12 mouse cellular contexts compared by ENCODE assay signal in genomic region chr2:173608020-173608958, GRCm38 (mm10). TPM values are rescaled to one million over a fixed set of nuclear protein-coding genes. Genes with fewer than 3 reads are reported as not detected.
DNase-seq lines count a peak whose midpoint lies in the region; ATAC-seq lines count a peak whose summit lies in the region.
"Had no signal": no experiment of that assay in that cellular context is flagged by ENCODE, and none has a peak within 500 bp of the region (broad histone marks: within the 10 kb centered on the region; RNA-seq: fewer than 3 reads in every experiment).

No protein-coding gene starts in this region.

- no peaks in the 10 kb centered on the region for H3K4me1 ChIP-seq in liver, embryonic 16.5 days (ENCODE audit: control insufficient read depth, low read depth, low read length)
- H3K4me1 ChIP-seq in forebrain, embryonic 16.5 days (replicated peaks; ENCODE audit: control insufficient read depth, insufficient read depth, low read length) = peaks cover 20% of the 10 kb centered on the region; the same call in 1 of the 2 replicates
- no peaks in the 10 kb centered on the region; the same call in 1 of the 2 replicates for H3K4me1 ChIP-seq in stomach, embryonic 14.5 days (ENCODE audit: control insufficient read depth, insufficient read depth, low read length)

- DNase-seq in liver = no peak
- peak; percentile 73 for DNase-seq in heart, postnatal 4 days
- DNase-seq in yolk sac, embryonic 10.5 days (ENCODE audit: low spot score) = no peak
- DNase-seq in retina, postnatal 1 day = no peak
- DNase-seq in thymus, postnatal 25 days = no peak
- DNase-seq: cerebellum, postnatal 25 days had no signal

- no peaks in the 10 kb centered on the region for H3K9me3 ChIP-seq in liver, embryonic 16.5 days (replicated peaks; ENCODE audit: control insufficient read depth, low read length)
- no peaks in the 10 kb centered on the region for H3K9me3 ChIP-seq in forebrain, embryonic 16.5 days (ENCODE audit: control insufficient read depth, low read length)
- H3K9me3 ChIP-seq in stomach, embryonic 14.5 days (ENCODE audit: control insufficient read depth, low read depth, low read length) = no peaks in the 10 kb centered on the region

- H3K4me3 ChIP-seq in liver, embryonic 16.5 days (ENCODE audit: low read depth, low read length) = no peak overlapping the region
- H3K4me3 ChIP-seq in forebrain, embryonic 16.5 days (replicated peaks; ENCODE audit: low read length) = no peak overlapping the region
- H3K4me3 ChIP-seq in stomach, embryonic 14.5 days (ENCODE audit: low read depth, low read length) = no peak overlapping the region

- no peak overlapping the region for H3K4me2 ChIP-seq in liver, embryonic 16.5 days (ENCODE audit: low read depth, low read length)
- no peak overlapping the region for H3K4me2 ChIP-seq in forebrain, embryonic 16.5 days (ENCODE audit: low read length)
- H3K4me2 ChIP-seq in stomach, embryonic 14.5 days (replicated peaks; ENCODE audit: low read depth, low read length) = no peak overlapping the region

- H3K27me3 ChIP-seq in liver, embryonic 16.5 days (ENCODE audit: control insufficient read depth, insufficient read depth, low read depth, low read length) = no peaks in the 10 kb centered on the region
- no peaks in the 10 kb centered on the region for H3K27me3 ChIP-seq in forebrain, embryonic 16.5 days (replicated peaks; ENCODE audit: control insufficient read depth, insufficient read depth, low read length)
- H3K27me3 ChIP-seq in stomach, embryonic 14.5 days (ENCODE audit: control insufficient read depth, insufficient read depth, low read length) = no peaks in the 10 kb centered on the region
- H3K27me3 ChIP-seq: Patski had no signal

- H3K27ac ChIP-seq in liver, embryonic 16.5 days (ENCODE audit: low read length) = no peak overlapping the region
- H3K27ac ChIP-seq in forebrain, embryonic 16.5 days (ENCODE audit: low read length) = no peak overlapping the region
- H3K27ac ChIP-seq in stomach, embryonic 14.5 days (ENCODE audit: low read length) = no peak overlapping the region
- H3K27ac ChIP-seq: liver, embryonic 14.5 days had no signal

- H3K36me3 ChIP-seq in liver, embryonic 16.5 days (ENCODE audit: control insufficient read depth, insufficient read depth) = no peaks in the 10 kb centered on the region
- H3K36me3 ChIP-seq in forebrain, embryonic 16.5 days (ENCODE audit: control insufficient read depth, insufficient read depth) = no peaks in the 10 kb centered on the region
- H3K36me3 ChIP-seq in stomach, embryonic 14.5 days (ENCODE audit: control insufficient read depth, insufficient read depth, low read length) = no peaks in the 10 kb centered on the region; the same call in 1 of the 2 replicates

- H3K9ac ChIP-seq in liver, embryonic 16.5 days (ENCODE audit: low read depth, low read length) = no peak overlapping the region
- no peak overlapping the region for H3K9ac ChIP-seq in forebrain, embryonic 16.5 days (replicated peaks; ENCODE audit: low read depth, low read length)
- no peak overlapping the region for H3K9ac ChIP-seq in stomach, embryonic 14.5 days (replicated peaks; ENCODE audit: low read depth, low read length)
- H3K9ac ChIP-seq: liver, embryonic 14.5 days had no signal

- 77% methylated on average over 10 of the region's 10 CpGs for WGBS in liver, embryonic 16.5 days (ENCODE audit: insufficient replicate concordance)
- 60% methylated on average over 10 of the region's 10 CpGs for WGBS in forebrain, embryonic 16.5 days
- 75% methylated on average over 10 of the region's 10 CpGs for WGBS in stomach, embryonic 14.5 days

- ATAC-seq in liver, embryonic 16.5 days (ENCODE audit: low read depth) = 0 out of 2 replicates have a peak, but pooled peaks have one; percentile 16
- ATAC-seq in forebrain, embryonic 16.5 days = peak; percentile 92
- ATAC-seq in stomach, embryonic 14.5 days (ENCODE audit: insufficient number of reproducible peaks, insufficient read depth, low FRiP score, low read depth) = peak; percentile 68; the same call in 1 of the 2 replicates
- ATAC-seq: Patski had no signal

RNA-seq across cellular contexts. Expression of gene Ankrd60, which starts 30.1 kb away (rescaled TPM):
- not detected in 2 replicates for polyA plus RNA-seq in liver, embryonic 16.5 days (2015; fragmentation: Nextera tagmentation; extraction: Ambion mirVana)
- polyA plus RNA-seq in forebrain, embryonic 16.5 days (2015; fragmentation: Nextera tagmentation; extraction: Ambion mirVana) = not detected in 2 replicates
- not detected for total RNA-seq in heart, postnatal 4 days (2021)
- polyA plus RNA-seq in stomach, embryonic 14.5 days (2014; fragmentation: Nextera tagmentation; extraction: Ambion mirVana) = not detected in 2 replicates
- total RNA-seq: gastrocnemius, postnatal 4 days had no signal
- polyA plus RNA-seq: liver, embryonic 14.5 days; Patski had no signal

RNA-seq across cellular contexts. Expression of gene Rab22a, which starts 51.3 kb away (rescaled TPM):
- 13.9 and 14.1 TPM in 2 replicates for polyA plus RNA-seq in liver, embryonic 16.5 days (2015; fragmentation: Nextera tagmentation; extraction: Ambion mirVana)
- polyA plus RNA-seq in forebrain, embryonic 16.5 days (2015; fragmentation: Nextera tagmentation; extraction: Ambion mirVana) = 35.0 and 37.5 TPM in 2 replicates
- 10 to 100 TPM; 26.7 to 27.0 TPM for total RNA-seq in heart, postnatal 4 days (2021)
- polyA plus RNA-seq in stomach, embryonic 14.5 days (2014; fragmentation: Nextera tagmentation; extraction: Ambion mirVana) = 35.4 and 35.5 TPM in 2 replicates

Comparison
In these comparisons a context has a peak if more than half of its experiments do, and no peak if none do; other contexts are left out.
1. ATAC-seq: peak in every context shown above with its lines; median percentile 92 in forebrain, embryonic 16.5 days; 68 in stomach, embryonic 14.5 days; 16 in liver, embryonic 16.5 days.